Mouse (Mus musculus): Measurements from ENCODE around the gene Gm7714.
"Not testable (repeated sequence)": the region's sequence is repeated elsewhere in the genome, so short reads cannot be mapped to it uniquely, and the experiment has no call there.

Gm7714 gene

GRCm38 (mm10) chr5:88268619-88269018, at the start of gene Gm7714:
TSS of gene Gm7714 (plus strand) at chr5:88268919.
- no peak for DNase-seq

- no peak for DNase-seq
Measured at GRCm38 (mm10) chr5:88256475-88256874, 12.2 kb upstream of the Gm7714 start.

- DNase-seq: not testable (repeated sequence)
Measured at GRCm38 (mm10) chr5:88311307-88311706, 42.6 kb downstream of the Gm7714 start.

GRCm38 (mm10) chr5:88317012-88317411, 48.3 kb downstream of the Gm7714 start, which contains the start of gene Prol1:
TSS of gene Prol1 (plus strand) at chr5:88317312.
- no peak for DNase-seq
